12 mouse cellular contexts compared by ENCODE assay signal in the genomic region with DNA sequence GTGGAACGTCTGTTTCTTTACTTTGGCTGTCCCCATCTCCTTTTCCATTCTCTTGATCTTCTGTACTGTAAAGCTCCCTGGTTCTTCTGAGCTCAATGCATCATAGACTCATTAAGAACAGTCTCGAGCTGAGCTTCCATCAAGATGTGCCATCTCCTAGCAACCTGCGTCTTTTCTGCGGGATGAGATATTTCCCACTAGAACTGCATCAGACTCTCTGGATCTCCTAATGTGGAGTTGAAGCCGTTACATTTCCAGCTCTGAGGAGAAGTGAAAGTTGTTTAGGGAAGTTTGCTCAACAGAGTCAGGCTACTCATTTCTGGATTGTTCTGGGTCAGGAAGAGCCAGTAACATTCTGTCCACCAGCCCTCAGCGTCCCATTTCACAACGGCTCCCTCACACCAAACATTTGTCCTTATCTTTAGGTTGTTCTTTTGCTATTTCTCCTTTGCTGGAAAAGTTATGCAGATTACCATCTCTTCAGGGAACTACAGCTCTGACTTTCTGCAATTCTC.
DNase-seq lines count a peak whose midpoint lies in the region; ATAC-seq and TF ChIP-seq lines count a peak whose summit lies in the region.
"Had no signal": no experiment of that assay in that cellular context is flagged by ENCODE, and none has a peak within 500 bp of the region (broad histone marks: within the 10 kb centered on the region; RNA-seq: fewer than 3 reads in every experiment).

No protein-coding gene starts in this region.

- H3K27me3 ChIP-seq in lung, postnatal 0 days (replicated peaks; ENCODE audit: insufficient read depth, low read length), result no peaks in the 10 kb centered on the region
- H3K27me3 ChIP-seq: embryonic facial prominence, embryonic 15.5 days had no signal

- peaks cover 2% of the 10 kb centered on the region; the same call in 1 of the 2 replicates for H3K4me1 ChIP-seq in lung, postnatal 0 days (ENCODE audit: insufficient read depth, low read depth, low read length)
- H3K4me1 ChIP-seq: embryonic facial prominence, embryonic 15.5 days had no signal

- no peak overlapping the region for H3K4me3 ChIP-seq in lung, postnatal 0 days (ENCODE audit: low read depth, low read length)

- intact Hi-C loops in heart, postnatal 14 days (cut with DNase I), result loop anchor here (2.0 to 5.0 kb wide), 3 partner anchors 121 to 311 kb away; a partner anchor contains a TSS

- H3K27ac ChIP-seq in lung, postnatal 0 days (ENCODE audit: low read length), result no peak overlapping the region
- H3K27ac ChIP-seq: embryonic facial prominence, embryonic 15.5 days; midbrain, embryonic 12.5 days had no signal

- H3K9me3 ChIP-seq in lung, postnatal 0 days (ENCODE audit: low read length), result no peaks in the 10 kb centered on the region
- H3K9me3 ChIP-seq: embryonic facial prominence, embryonic 15.5 days; forebrain, embryonic 10.5 days; midbrain, embryonic 12.5 days had no signal

- DNase-seq in heart, adult 11 months, result peak; percentile 82
- DNase-seq in heart, postnatal 14 days, result no peak
- DNase-seq in lung, postnatal 0 days (ENCODE audit: low spot score), result peak; percentile 47
- no peak for DNase-seq in lung, postnatal 4 days
- peak; percentile 16 for DNase-seq in c-Kit-positive CD71-negative TER-119-negative erythroid progenitor cells, embryonic 14.5 days (ENCODE audit: low read depth)
- peak; percentile 32 to 41 for DNase-seq in monocyte, adult 2 months (ENCODE audit: low read depth in 1 of 2, low spot score in 2 of 2)
- DNase-seq in retina, postnatal 1 day, result no peak
- no peak for DNase-seq in spleen, adult 12 weeks (ENCODE audit: low spot score)

- no peak overlapping the region for H3K4me2 ChIP-seq in lung, postnatal 0 days (replicated peaks; ENCODE audit: low read depth, low read length)

- no peaks in the 10 kb centered on the region for H3K36me3 ChIP-seq in lung, postnatal 0 days (ENCODE audit: insufficient read depth, low read length)
- H3K36me3 ChIP-seq: embryonic facial prominence, embryonic 15.5 days; forebrain, embryonic 10.5 days; midbrain, embryonic 12.5 days had no signal

- TF ChIP-seq CTCF in lung, postnatal 0 days (IDR thresholded peaks at IDR 0.05), result no peak

- 59% methylated on average over 7 of the region's 7 CpGs for WGBS in lung, postnatal 0 days

- H3K9ac ChIP-seq in lung, postnatal 0 days (replicated peaks; ENCODE audit: low read depth), result no peak overlapping the region
- H3K9ac ChIP-seq: embryonic facial prominence, embryonic 15.5 days; midbrain, embryonic 12.5 days had no signal

- no peak for ATAC-seq in lung, postnatal 0 days
- ATAC-seq: hindbrain, embryonic 16.5 days had no signal

- no peak for TF ChIP-seq EP300 in lung, postnatal 0 days (IDR thresholded peaks at IDR 0.05)

Comparison
In these comparisons a context has a peak if more than half of its experiments do, and no peak if none do; other contexts are left out.
1. DNase-seq: peak in heart, adult 11 months (single experiment), lung, postnatal 0 days (single experiment), c-Kit-positive CD71-negative TER-119-negative erythroid progenitor cells, embryonic 14.5 days (single experiment) and monocyte, adult 2 months (2 of 2); none in heart, postnatal 14 days (0 of 2), lung, postnatal 4 days (0 of 2), retina, postnatal 1 day (single experiment) and spleen, adult 12 weeks (single experiment).